Mouse (Mus musculus) midbrain, postnatal 0 days (tissue): Measurements from ENCODE around the gene Mgat5b. TPM values are rescaled to one million over a fixed set of nuclear protein-coding genes. Genes with fewer than 3 reads are reported as not detected.
"Not testable (repeated sequence)": the region's sequence is repeated elsewhere in the genome, so short reads cannot be mapped to it uniquely, and the experiment has no call there.

Source experiments
- ATAC-seq: fragments of 200-750 bp; cut with Nextera tagmentation; 2 replicates; pipeline ENCODE4 v1.8.0; 2017; ENCODE audit warnings: moderate number of reproducible peaks, mild to moderate bottlenecking, moderate TSS enrichment, moderate library complexity; ENCODE audit not compliant: low FRiP score
- DNase-seq: peaks from one replicate; pipeline ENCODE4 v3.0.0-alpha.2; 2015; ENCODE audit warnings: low spot score
- H3K27ac ChIP-seq: fragments of 300-500 bp; sonication (generic); 2 replicates; pipeline ENCODE4 v1.5.1; 2014; ENCODE audit warnings: low read depth, mild to moderate bottlenecking, low read length, mixed read lengths
- H3K27me3 ChIP-seq: fragments of 300-500 bp; sonication (generic); 2 replicates; pipeline ENCODE4 v1.6.1; 2014; ENCODE audit warnings: low read length, control low read depth, mixed read lengths; ENCODE audit not compliant: insufficient read depth
- H3K36me3 ChIP-seq: fragments of 300-500 bp; sonication (generic); 2 replicates; pipeline ENCODE4 v1.6.1; 2014; ENCODE audit warnings: low read length, control low read depth, mixed read lengths; ENCODE audit not compliant: insufficient read depth
- H3K4me1 ChIP-seq: fragments of 300-500 bp; sonication (generic); 2 replicates; pipeline ENCODE4 v1.6.1; 2014; ENCODE audit warnings: mild to moderate bottlenecking, control low read depth, antibody characterized with exemption, low read length, mixed read lengths; ENCODE audit not compliant: insufficient read depth
- H3K4me2 ChIP-seq: fragments of 300-500 bp; sonication (generic); 2 replicates; pipeline ENCODE4 v1.6.1; 2014; ENCODE audit warnings: low read depth, mild to moderate bottlenecking, low read length, mixed read lengths; ENCODE audit not compliant: poor library complexity, severe bottlenecking
- H3K4me3 ChIP-seq: fragments of 300-500 bp; sonication (generic); 2 replicates; pipeline ENCODE4 v1.5.1; 2014; ENCODE audit warnings: low read depth, mild to moderate bottlenecking, low read length, moderate library complexity
- H3K9ac ChIP-seq: fragments of 300-500 bp; sonication (generic); replicated peaks from 2 replicates; pipeline ENCODE4 v1.6.1; 2014; ENCODE audit warnings: mild to moderate bottlenecking, low read length, moderate library complexity, mixed read lengths; ENCODE audit not compliant: poor library complexity, severe bottlenecking
- H3K9me3 ChIP-seq: fragments of 300-500 bp; sonication (generic); 2 replicates; pipeline ENCODE4 v1.6.1; 2016; ENCODE audit warnings: low read length, control low read depth
- CTCF ChIP-seq: IDR thresholded peaks from 2 replicates; pipeline ENCODE4 v1.5.1; 2016; ENCODE audit warnings: antibody characterized with exemption, mild to moderate bottlenecking
- WGBS: fragments of 180-500 bp; shearing (Covaris S2); extraction: QIAGEN DNeasy Blood & Tissue Kit; methylation state at CpG from one replicate; pipeline ENCODE4 v1.1.7; 2014; 5-methylcytosine and 5-hydroxymethylcytosine counted together
- polyA plus RNA-seq: library from polyadenylated mRNA; unstranded; fragments of >200 nt; fragmentation: Nextera tagmentation; extraction: Ambion mirVana; gene quantifications from 2 replicates; pipeline ENCODE4 v1.2.1, GENCODE M21; 2015
- total RNA-seq: library from RNA; depleted of rRNA; stranded (reverse); fragments of >200 nt; gene quantifications from 2 replicates; pipeline ENCODE4 v1.2.3, GENCODE M21; 2014

Mgat5b gene
- total and polyA plus RNA-seq, 2 experiments from 2014 or later: 23.7 to 133 TPM

DNA sequence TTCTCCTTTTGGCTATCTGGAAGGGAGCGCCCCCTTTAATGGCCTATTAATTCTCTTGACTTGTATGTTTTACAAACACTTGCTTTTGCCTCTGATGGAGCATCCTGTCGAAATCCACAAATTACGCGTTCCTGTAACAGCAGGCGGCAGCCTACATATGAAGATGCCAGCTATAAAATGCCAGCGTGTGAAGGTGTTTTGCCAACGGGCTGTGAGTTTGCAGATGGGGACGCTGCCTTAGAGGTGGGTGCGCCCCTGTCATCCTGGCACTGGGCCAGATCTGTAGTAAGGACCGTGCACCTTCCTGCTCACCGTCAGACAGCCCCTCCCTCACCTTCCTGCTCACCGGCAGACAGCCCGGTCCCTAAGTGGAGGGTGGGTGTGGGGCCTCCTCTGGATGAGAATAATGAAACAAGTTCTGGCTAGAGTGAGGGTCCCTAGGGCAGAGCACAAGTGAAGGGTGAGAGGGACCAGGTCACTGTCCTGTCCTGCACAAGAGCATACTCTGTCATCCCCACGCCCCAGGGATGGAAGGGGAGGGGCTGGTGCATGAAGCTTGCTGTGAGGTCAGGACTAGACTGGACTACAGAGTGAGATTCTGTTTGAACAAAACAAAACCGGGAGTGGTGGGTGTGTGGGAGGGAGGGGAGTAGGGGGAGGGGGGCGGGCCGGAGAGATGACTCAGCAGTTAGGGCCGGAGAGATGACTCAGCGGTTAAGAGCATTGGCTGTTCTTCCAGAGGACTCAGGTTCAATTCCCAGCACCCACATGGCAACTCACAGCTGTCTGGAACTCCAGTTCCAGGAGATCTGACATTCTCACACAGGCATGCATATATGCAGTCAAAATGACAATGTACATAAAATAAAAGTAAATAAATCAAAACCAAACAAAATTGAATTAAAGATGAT is 24.9 kb upstream of the Mgat5b start:
- H3K27ac ChIP-seq: no peak overlapping the region
- no peak overlapping the region for H3K9ac ChIP-seq
- TF ChIP-seq CTCF: no peak; the same call in 1 of the 2 replicates
- no peaks in the 10 kb centered on the region for H3K36me3 ChIP-seq
- H3K9me3 ChIP-seq: no peaks in the 10 kb centered on the region
- H3K4me2 ChIP-seq: no peak overlapping the region
- H3K27me3 ChIP-seq: no peaks in the 10 kb centered on the region
- ATAC-seq: no peak
- H3K4me1 ChIP-seq: no peaks in the 10 kb centered on the region
- DNase-seq: peak; percentile 44
- H3K4me3 ChIP-seq: no peak overlapping the region
- WGBS: 69% methylated on average over 19 of the region's 19 CpGs

DNA sequence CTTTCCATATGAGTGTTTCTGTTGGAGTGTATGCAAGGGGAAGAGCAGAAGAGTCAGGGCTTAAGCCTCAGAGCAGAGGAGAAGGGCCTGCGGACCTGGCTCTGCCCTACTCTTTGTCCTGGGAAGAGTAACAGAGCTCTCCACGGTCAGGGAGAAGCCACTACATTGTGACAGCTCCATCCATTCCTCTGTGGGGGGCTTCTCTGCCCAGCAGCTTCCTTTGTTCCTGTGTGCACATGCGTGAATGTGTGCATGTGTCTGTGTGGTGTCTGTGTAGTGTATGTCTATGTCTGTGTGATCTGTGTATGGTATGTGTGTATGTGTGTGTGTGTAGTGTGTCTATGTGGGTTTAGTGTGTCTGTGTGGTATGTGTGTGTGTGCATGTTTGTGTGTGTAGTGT is 23.3 kb upstream of the Mgat5b start:
- no peak for DNase-seq
- Histone ChIP-seq H3K27me3 (no peaks in the 10 kb centered on the region), H3K4me3 (no peak overlapping the region), H3K4me1 (no peaks in the 10 kb centered on the region), H3K36me3 (no peaks in the 10 kb centered on the region), H3K27ac (no peak overlapping the region), H3K9me3 (no peaks in the 10 kb centered on the region), H3K9ac (no peak overlapping the region), H3K4me2 (no peak overlapping the region)
- no peak for TF ChIP-seq CTCF
- WGBS: 43% methylated on average over 3 of the region's 3 CpGs
- ATAC-seq: no peak

DNA sequence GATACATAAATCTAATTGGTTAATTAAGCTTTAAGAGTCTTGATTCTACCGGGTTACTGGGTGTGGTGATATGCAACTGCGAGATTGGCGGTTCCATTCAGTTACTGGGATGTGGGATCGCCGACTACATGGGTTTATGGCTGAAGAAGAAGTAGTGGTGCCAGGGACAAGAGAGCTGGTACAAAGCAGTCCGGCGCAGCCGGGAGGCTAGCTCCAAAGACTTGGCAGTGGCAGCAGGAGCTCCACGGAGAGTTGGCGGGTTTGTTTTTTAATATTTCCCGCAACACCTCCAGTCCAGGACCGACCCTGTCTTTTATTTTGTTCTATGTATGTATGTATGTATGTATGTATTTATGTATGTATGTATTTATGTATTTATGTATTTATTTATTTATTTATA is 19.4 kb upstream of the Mgat5b start:
- no peaks in the 10 kb centered on the region for H3K27me3 ChIP-seq
- H3K9ac ChIP-seq: no peak overlapping the region
- no peak overlapping the region for H3K4me2 ChIP-seq
- no peak for TF ChIP-seq CTCF
- no peak overlapping the region for H3K4me3 ChIP-seq
- ATAC-seq (no peak), DNase-seq (no peak)
- no peaks in the 10 kb centered on the region for H3K4me1 ChIP-seq
- WGBS: 89% methylated on average over 12 of the region's 12 CpGs
- no peaks in the 10 kb centered on the region for H3K36me3 ChIP-seq
- H3K27ac ChIP-seq: no peak overlapping the region
- no peaks in the 10 kb centered on the region for H3K9me3 ChIP-seq

DNA sequence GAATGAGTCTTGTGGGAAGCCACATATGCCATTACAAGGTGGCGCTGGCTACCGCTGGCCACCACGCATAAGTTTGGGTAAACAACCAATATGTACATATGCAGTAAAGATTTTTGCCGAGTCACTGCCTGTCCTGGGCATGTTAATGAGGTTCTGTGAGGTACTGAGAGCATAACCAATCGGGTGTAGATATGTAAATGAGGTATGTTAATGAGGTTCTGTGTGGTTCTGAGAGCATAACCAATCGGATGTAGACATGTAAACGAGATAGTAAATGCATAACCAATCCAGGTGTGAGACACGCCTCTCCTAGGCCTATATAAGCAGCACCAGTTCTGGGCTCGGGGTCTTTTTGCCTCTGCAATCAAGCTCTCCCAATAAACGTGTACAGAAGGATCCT is 16.1 kb upstream of the Mgat5b start:
- H3K9me3 ChIP-seq, H3K36me3 ChIP-seq, H3K27ac ChIP-seq, H3K27me3 ChIP-seq, H3K9ac ChIP-seq, H3K4me1 ChIP-seq, ATAC-seq, H3K4me2 ChIP-seq, DNase-seq, H3K4me3 ChIP-seq: not testable (repeated sequence)
- WGBS: 90% methylated on average over 10 of the region's 10 CpGs

DNA sequence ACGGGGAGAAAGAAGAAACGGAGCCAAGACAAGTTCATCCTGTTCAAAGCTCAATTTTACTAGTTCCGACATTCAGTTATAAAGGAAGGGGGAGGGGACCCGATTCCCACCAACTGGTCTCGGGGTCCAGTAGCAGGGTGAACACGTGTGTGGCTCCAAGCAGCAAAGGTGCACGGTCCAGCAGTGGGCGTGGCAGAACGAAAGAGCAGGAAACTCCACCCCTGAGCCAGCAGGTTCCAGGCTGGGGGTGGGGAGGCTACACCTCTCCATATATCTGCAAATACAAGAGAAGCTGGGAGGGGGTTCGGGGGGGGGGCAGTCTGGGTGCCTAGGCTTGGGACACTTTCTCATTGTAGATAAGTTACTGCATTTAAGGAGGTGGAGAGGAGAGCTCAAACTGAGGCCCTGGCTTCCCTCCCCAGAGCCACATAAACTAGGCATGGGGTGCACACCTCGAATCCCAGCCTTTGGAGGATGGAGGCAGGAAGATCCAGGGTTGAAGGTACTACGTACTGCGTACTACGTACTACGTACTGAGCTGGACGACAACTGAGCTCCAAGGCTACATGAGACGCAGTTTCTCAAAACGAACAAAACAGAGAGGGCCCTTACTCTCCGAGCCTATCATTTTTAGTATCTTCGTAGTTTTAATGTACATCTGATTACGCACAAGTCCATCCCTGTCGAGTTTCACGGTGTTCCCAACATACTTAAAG is 12.8 kb upstream of the Mgat5b start:
- Histone ChIP-seq H3K4me1 (no peaks in the 10 kb centered on the region), H3K36me3 (no peaks in the 10 kb centered on the region), H3K9me3 (no peaks in the 10 kb centered on the region), H3K4me3 (0 out of 2 replicates have a peak overlapping the region, but pooled peaks have one; percentile 6), H3K27ac (no peak overlapping the region), H3K9ac (no peak overlapping the region), H3K4me2 (peak overlapping the region; percentile 33; the same call in 1 of the 2 replicates), H3K27me3 (no peaks in the 10 kb centered on the region; the same call in 1 of the 2 replicates)
- DNase-seq (no peak), ATAC-seq (no peak)
- 3% methylated on average over 23 of the region's 23 CpGs for WGBS
- no peak for TF ChIP-seq CTCF

DNA sequence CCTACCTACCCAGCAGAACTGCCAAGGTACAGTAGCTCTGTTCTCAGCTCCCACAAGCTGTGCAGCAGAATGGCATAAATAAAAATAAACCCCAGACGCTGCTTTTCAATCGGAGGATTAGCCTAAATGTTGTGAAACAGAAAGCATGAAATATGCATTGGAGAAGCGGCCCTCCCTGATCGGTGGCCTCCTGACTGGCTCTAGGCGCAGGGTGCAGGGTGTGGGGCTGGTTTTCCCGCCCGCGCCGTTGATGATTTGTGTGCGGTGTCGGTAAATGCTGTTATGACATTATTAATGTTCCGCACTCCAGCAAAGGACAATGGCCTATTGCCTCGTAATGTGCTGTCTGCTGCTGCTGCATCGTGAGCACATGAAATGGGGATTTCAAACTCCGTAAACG is 5.1 kb upstream of the Mgat5b start:
- Histone ChIP-seq H3K4me3 (no peak overlapping the region), H3K27ac (0 out of 2 replicates have a peak overlapping the region, but pooled peaks have one; percentile 12), H3K9ac (0 out of 2 replicates have a peak overlapping the region, but pooled peaks have one; percentile 33), H3K9me3 (no peaks in the 10 kb centered on the region), H3K4me1 (peaks cover 8% of the 10 kb centered on the region), H3K4me2 (0 out of 2 replicates have a peak overlapping the region, but pooled peaks have one; percentile 20), H3K27me3 (no peaks in the 10 kb centered on the region), H3K36me3 (no peaks in the 10 kb centered on the region)
- DNase-seq (no peak), ATAC-seq (no peak)
- 27% methylated on average over 16 of the region's 16 CpGs for WGBS
- no peak for TF ChIP-seq CTCF
